Mouse (Mus musculus) limb, embryonic 15.5 days (tissue): ENCODE data around the gene Gm20388. TPM values are rescaled to one million over a fixed set of nuclear protein-coding genes. Genes with fewer than 3 reads are reported as not detected.
A peak's percentile ranks its signal among the peaks of the same experiment; 100 is the strongest.

Experiments
- ATAC-seq: fragments of 200-750 bp; cut with Nextera tagmentation; 2 replicates; pipeline ENCODE4 v1.8.0; 2017; ENCODE audit warnings: low read depth, moderate TSS enrichment; ENCODE audit not compliant: insufficient number of reproducible peaks, low FRiP score, low TSS enrichment
- H3K27ac ChIP-seq: fragments of 300-500 bp; sonication (generic); 2 replicates; pipeline ENCODE4 v1.5.1; 2015; ENCODE audit warnings: moderate library complexity, mild to moderate bottlenecking, inconsistent platforms
- H3K27me3 ChIP-seq: fragments of 300-500 bp; sonication (generic); 2 replicates; pipeline ENCODE4 v1.6.1; 2015; ENCODE audit warnings: inconsistent platforms
- H3K36me3 ChIP-seq: fragments of 300-500 bp; sonication (generic); 2 replicates; pipeline ENCODE4 v1.6.1; 2015; ENCODE audit warnings: inconsistent platforms
- H3K4me1 ChIP-seq: fragments of 300-500 bp; sonication (generic); 2 replicates; pipeline ENCODE4 v1.6.1; 2015; ENCODE audit warnings: inconsistent platforms
- H3K4me2 ChIP-seq: fragments of 300-500 bp; sonication (generic); 2 replicates; pipeline ENCODE4 v1.6.1; 2015; ENCODE audit warnings: mild to moderate bottlenecking, inconsistent platforms
- H3K4me3 ChIP-seq: fragments of 300-500 bp; sonication (generic); 2 replicates; pipeline ENCODE4 v1.5.1; 2015; ENCODE audit warnings: mild to moderate bottlenecking, inconsistent platforms
- H3K9ac ChIP-seq: fragments of 300-500 bp; sonication (generic); 2 replicates; pipeline ENCODE4 v1.6.1; 2015; ENCODE audit warnings: inconsistent platforms
- H3K9me3 ChIP-seq: fragments of 300-500 bp; sonication (generic); 2 replicates; pipeline ENCODE4 v1.6.1; 2016; ENCODE audit warnings: inconsistent platforms
- WGBS: fragments of 180-500 bp; shearing (Covaris S2); methylation state at CpG from one replicate; pipeline ENCODE4 v1.1.7; 2015; 5-methylcytosine and 5-hydroxymethylcytosine counted together
- polyA plus RNA-seq: library from polyadenylated mRNA; unstranded; fragments of >200 nt; fragmentation: Nextera tagmentation; extraction: Ambion mirVana; gene quantifications from 2 replicates; pipeline ENCODE4 v1.2.1, GENCODE M21; 2015

The Gm20388 gene
- polyA plus RNA-seq, 1 experiment from 2014 or later, result 4.9 TPM

GRCm38 (mm10) chr8:120000461-120000860 lies 89.8 kb downstream of the Gm20388 start:
- no peaks in the 10 kb centered on the region for H3K27me3 ChIP-seq
- H3K27ac ChIP-seq, result peak overlapping the region; percentile 69
- peaks cover 20% of the 10 kb centered on the region for H3K4me1 ChIP-seq
- H3K4me2 ChIP-seq, result no peak overlapping the region
- H3K9ac ChIP-seq, result no peak overlapping the region
- WGBS, result 46% methylated on average over 8 of the region's 8 CpGs
- no peaks in the 10 kb centered on the region for H3K9me3 ChIP-seq
- no peaks in the 10 kb centered on the region for H3K36me3 ChIP-seq
- H3K4me3 ChIP-seq, result no peak overlapping the region
- ATAC-seq, result no peak

DNA sequence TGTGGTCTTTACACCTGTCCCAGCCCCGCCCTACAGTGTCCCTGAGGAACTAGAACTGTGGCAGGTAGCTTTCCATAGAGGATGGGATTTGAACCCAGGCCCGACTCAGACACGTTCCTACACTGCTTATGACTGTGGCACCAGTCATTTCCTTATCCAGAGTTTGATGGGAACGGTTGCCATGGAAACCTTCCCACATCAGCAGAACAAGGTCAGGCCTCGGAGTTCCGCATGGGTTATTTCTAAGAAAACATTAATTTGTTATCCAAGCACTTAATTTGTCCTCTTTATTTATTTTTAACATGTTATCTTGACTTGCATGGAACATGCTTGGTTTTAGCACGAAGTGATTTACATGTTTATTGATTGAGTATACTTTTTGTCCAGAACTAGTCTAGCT lies 91.1 kb downstream of the Gm20388 start:
- no peaks in the 10 kb centered on the region for H3K9me3 ChIP-seq
- no peak overlapping the region for H3K4me2 ChIP-seq
- H3K4me3 ChIP-seq, result no peak overlapping the region
- no peak overlapping the region for H3K9ac ChIP-seq
- 70% methylated on average over 7 of the region's 7 CpGs for WGBS
- no peak for ATAC-seq
- H3K4me1 ChIP-seq, result peaks cover 24% of the 10 kb centered on the region
- H3K27me3 ChIP-seq, result no peaks in the 10 kb centered on the region
- no peaks in the 10 kb centered on the region for H3K36me3 ChIP-seq
- no peak overlapping the region for H3K27ac ChIP-seq

GRCm38 (mm10) chr8:120002348-120002747 lies 91.7 kb downstream of the Gm20388 start:
- Histone ChIP-seq H3K9ac (no peak overlapping the region), H3K36me3 (no peaks in the 10 kb centered on the region), H3K27me3 (no peaks in the 10 kb centered on the region), H3K4me2 (no peak overlapping the region), H3K4me1 (peaks cover 25% of the 10 kb centered on the region), H3K4me3 (no peak overlapping the region), H3K27ac (0 out of 2 replicates have a peak overlapping the region, but pooled peaks have one; percentile 38), H3K9me3 (no peaks in the 10 kb centered on the region)
- no peak for ATAC-seq
- WGBS, result 60% methylated on average over 9 of the region's 9 CpGs

DNA sequence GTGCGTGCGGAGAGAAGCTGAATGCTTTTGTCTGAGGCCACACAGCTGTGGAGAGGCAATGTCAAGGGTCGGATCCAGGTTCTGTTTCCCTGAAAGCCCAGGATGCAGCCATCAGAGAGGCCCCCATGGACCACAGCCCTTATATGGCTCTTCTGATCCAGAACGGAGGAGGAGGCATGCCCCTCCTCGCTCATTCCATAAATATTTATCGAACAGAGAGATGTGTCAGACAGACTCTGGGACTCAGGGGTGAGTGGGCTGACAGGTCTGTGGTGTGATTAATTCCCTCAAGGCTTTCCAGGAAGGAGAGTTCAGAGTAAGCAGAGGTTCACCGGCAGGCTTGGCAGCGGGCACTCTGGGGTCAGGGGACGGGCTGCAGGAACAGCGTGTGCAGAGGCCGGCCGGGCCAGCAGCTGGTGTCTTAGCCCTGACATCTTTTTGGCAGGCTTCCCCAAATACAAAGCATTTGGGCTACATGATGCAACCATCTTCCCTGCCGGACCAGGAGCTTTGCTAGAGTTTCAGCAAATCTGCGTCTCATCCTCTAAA lies 93.6 kb downstream of the Gm20388 start:
- Histone ChIP-seq H3K4me1 (peaks cover 25% of the 10 kb centered on the region), H3K27me3 (no peaks in the 10 kb centered on the region), H3K36me3 (no peaks in the 10 kb centered on the region), H3K4me3 (no peak overlapping the region), H3K4me2 (no peak overlapping the region), H3K9me3 (no peaks in the 10 kb centered on the region), H3K9ac (no peak overlapping the region), H3K27ac (no peak overlapping the region)
- 22% methylated on average over 14 of the region's 14 CpGs for WGBS
- ATAC-seq, result no peak

DNA sequence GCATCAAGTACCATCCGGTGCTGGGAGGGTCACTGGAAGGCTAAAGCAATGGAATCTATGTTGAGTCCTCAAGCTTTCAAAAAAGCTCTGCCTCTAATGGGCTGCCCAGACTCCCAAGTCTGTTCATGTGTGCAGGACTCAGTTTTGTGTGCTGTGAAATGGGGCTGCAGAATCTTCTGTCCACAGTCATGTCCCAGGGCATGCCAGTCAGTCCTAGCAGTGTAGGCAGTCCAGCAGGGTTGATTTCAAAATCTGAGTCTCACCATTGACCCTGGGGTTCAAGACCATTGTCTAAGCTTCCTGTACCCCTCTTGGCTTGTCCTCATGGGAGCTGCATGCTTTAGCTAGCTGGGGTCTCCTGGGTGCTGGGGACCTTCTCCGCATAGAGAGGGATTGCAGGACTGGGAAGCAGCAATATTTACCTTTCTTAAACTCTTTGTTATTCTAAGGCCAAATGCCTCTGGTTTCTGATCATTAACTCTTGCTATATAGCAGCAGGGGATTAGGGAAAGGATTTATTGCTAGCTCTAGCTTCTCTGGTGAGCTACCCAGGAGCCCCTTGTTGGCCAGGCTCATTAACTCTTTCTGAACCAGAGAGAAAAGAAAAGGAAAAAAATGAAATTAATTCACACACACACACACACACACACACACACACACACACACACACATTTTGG lies 94.2 kb downstream of the Gm20388 start:
- no peak overlapping the region for H3K9ac ChIP-seq
- H3K27me3 ChIP-seq, result no peaks in the 10 kb centered on the region
- no peak overlapping the region for H3K4me3 ChIP-seq
- no peak overlapping the region for H3K4me2 ChIP-seq
- H3K9me3 ChIP-seq, result no peaks in the 10 kb centered on the region
- no peaks in the 10 kb centered on the region for H3K36me3 ChIP-seq
- H3K4me1 ChIP-seq, result peaks cover 25% of the 10 kb centered on the region
- 39% methylated on average over 2 of the region's 2 CpGs for WGBS
- ATAC-seq, result no peak
- H3K27ac ChIP-seq, result no peak overlapping the region

- no peak overlapping the region for H3K4me2 ChIP-seq
- WGBS, result 37% methylated on average over 9 of the region's 9 CpGs
- H3K4me3 ChIP-seq, result no peak overlapping the region
- no peaks in the 10 kb centered on the region for H3K27me3 ChIP-seq
- H3K27ac ChIP-seq, result no peak overlapping the region
- no peaks in the 10 kb centered on the region for H3K9me3 ChIP-seq
- H3K9ac ChIP-seq, result no peak overlapping the region
- peaks cover 16% of the 10 kb centered on the region for H3K4me1 ChIP-seq
- no peaks in the 10 kb centered on the region for H3K36me3 ChIP-seq
- no peak for ATAC-seq
Observed at GRCm38 (mm10) chr8:120006645-120007160, 96.1 kb downstream of the Gm20388 start.

- no peak overlapping the region for H3K9ac ChIP-seq
- whole genome bisulfite sequencing, result 78% methylated on average over 9 of the region's 9 CpGs
- H3K4me2 ChIP-seq, result no peak overlapping the region
- no peak overlapping the region for H3K4me3 ChIP-seq
- H3K4me1 ChIP-seq, result peaks cover 16% of the 10 kb centered on the region
- no peaks in the 10 kb centered on the region for H3K27me3 ChIP-seq
- no peaks in the 10 kb centered on the region for H3K36me3 ChIP-seq
- H3K9me3 ChIP-seq, result no peaks in the 10 kb centered on the region
- ATAC-seq, result no peak
- H3K27ac ChIP-seq, result no peak overlapping the region
Observed at GRCm38 (mm10) chr8:120007178-120007577, 96.5 kb downstream of the Gm20388 start.

- H3K27ac ChIP-seq, result no peak overlapping the region
- no peaks in the 10 kb centered on the region for H3K27me3 ChIP-seq
- 68% methylated on average over 6 of the region's 6 CpGs for WGBS
- H3K9ac ChIP-seq, result no peak overlapping the region
- no peaks in the 10 kb centered on the region for H3K36me3 ChIP-seq
- H3K4me2 ChIP-seq, result no peak overlapping the region
- H3K4me3 ChIP-seq, result no peak overlapping the region
- no peaks in the 10 kb centered on the region for H3K9me3 ChIP-seq
- H3K4me1 ChIP-seq, result peaks cover 24% of the 10 kb centered on the region
- ATAC-seq, result no peak
Observed at GRCm38 (mm10) chr8:120009284-120009683, 98.6 kb downstream of the Gm20388 start.

- Histone ChIP-seq H3K27ac (no peak overlapping the region), H3K9me3 (no peaks in the 10 kb centered on the region), H3K9ac (no peak overlapping the region), H3K36me3 (no peaks in the 10 kb centered on the region), H3K27me3 (no peaks in the 10 kb centered on the region), H3K4me1 (peaks cover 20% of the 10 kb centered on the region), H3K4me2 (no peak overlapping the region), H3K4me3 (no peak overlapping the region)
- WGBS, result 82% methylated on average over 8 of the region's 8 CpGs
- no peak for ATAC-seq
Observed at GRCm38 (mm10) chr8:120012491-120012890, 101.8 kb downstream of the Gm20388 start.

- peaks cover 20% of the 10 kb centered on the region for H3K4me1 ChIP-seq
Observed at GRCm38 (mm10) chr8:120012927-120013326, 102.3 kb downstream of the Gm20388 start.

GRCm38 (mm10) chr8:120014267-120015023 lies 103.8 kb downstream of the Gm20388 start:
- H3K4me3 ChIP-seq, result no peak overlapping the region
- H3K27ac ChIP-seq, result no peak overlapping the region
- no peaks in the 10 kb centered on the region for H3K36me3 ChIP-seq
- H3K27me3 ChIP-seq, result no peaks in the 10 kb centered on the region
- no peak overlapping the region for H3K9ac ChIP-seq
- no peaks in the 10 kb centered on the region for H3K9me3 ChIP-seq
- 47% methylated on average over 15 of the region's 15 CpGs for WGBS
- ATAC-seq, result no peak
- peaks cover 20% of the 10 kb centered on the region for H3K4me1 ChIP-seq
- no peak overlapping the region for H3K4me2 ChIP-seq

More at GRCm38 (mm10) chr8:120012927-120013326, 102.3 kb downstream of the Gm20388 start:
- Histone ChIP-seq H3K36me3 (no peaks in the 10 kb centered on the region), H3K4me3 (no peak overlapping the region), H3K27ac (no peak overlapping the region), H3K9ac (no peak overlapping the region), H3K4me2 (no peak overlapping the region), H3K9me3 (no peaks in the 10 kb centered on the region), H3K27me3 (no peaks in the 10 kb centered on the region)
- WGBS, result 26% methylated on average over 9 of the region's 9 CpGs
- no peak for ATAC-seq

DNA sequence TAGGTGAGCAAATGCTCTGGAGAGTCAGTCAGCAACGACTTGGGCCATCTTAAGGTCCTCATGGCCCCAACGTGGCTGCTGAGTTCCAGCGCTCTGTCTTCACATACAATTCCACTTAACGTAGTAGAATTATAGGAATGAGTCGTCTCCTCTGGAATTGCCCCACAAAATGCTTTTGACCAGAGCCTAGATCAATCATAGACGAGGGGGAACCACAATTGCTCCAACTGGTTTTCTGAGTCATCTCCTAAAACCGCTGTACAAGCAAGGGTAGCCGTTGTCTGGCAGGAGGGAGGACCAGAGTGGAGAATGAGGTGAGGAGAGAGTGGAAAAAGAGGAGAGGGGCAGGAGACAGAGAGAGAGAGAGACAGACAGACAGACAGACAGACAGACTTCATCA lies 105.3 kb downstream of the Gm20388 start:
- no peak overlapping the region for H3K4me2 ChIP-seq
- H3K4me1 ChIP-seq, result peaks cover 25% of the 10 kb centered on the region
- ATAC-seq, result no peak
- H3K9me3 ChIP-seq, result no peaks in the 10 kb centered on the region
- no peaks in the 10 kb centered on the region for H3K36me3 ChIP-seq
- 80% methylated on average over 8 of the region's 8 CpGs for WGBS
- no peak overlapping the region for H3K27ac ChIP-seq
- no peaks in the 10 kb centered on the region for H3K27me3 ChIP-seq
- no peak overlapping the region for H3K9ac ChIP-seq
- no peak overlapping the region for H3K4me3 ChIP-seq
